Mouse (Mus musculus) heart, embryonic 12.5 days (tissue): Measurements from ENCODE around the gene Nes. TPM values are rescaled to one million over a fixed set of nuclear protein-coding genes. Genes with fewer than 3 reads are reported as not detected.

Source experiments
- ATAC-seq: fragments of 200-750 bp; cut with Nextera tagmentation; 2 replicates; pipeline ENCODE4 v1.8.0; 2017; ENCODE audit warnings: moderate TSS enrichment, moderate library complexity; ENCODE audit not compliant: insufficient number of reproducible peaks, low FRiP score
- H3K27ac ChIP-seq: fragments of 300-500 bp; sonication (generic); 2 replicates; pipeline ENCODE4 v1.5.1; 2016; ENCODE audit warnings: mild to moderate bottlenecking, moderate library complexity; ENCODE audit not compliant: poor library complexity, severe bottlenecking
- H3K27me3 ChIP-seq: fragments of 300-500 bp; sonication (generic); replicated peaks from 2 replicates; pipeline ENCODE4 v1.6.1; 2016; ENCODE audit warnings: mild to moderate bottlenecking, moderate library complexity
- H3K36me3 ChIP-seq: fragments of 300-500 bp; sonication (generic); 2 replicates; pipeline ENCODE4 v1.6.1; 2016; ENCODE audit warnings: mild to moderate bottlenecking, moderate library complexity
- H3K4me1 ChIP-seq: fragments of 300-500 bp; sonication (generic); replicated peaks from 2 replicates; pipeline ENCODE4 v1.6.1; 2016; ENCODE audit warnings: mild to moderate bottlenecking
- H3K4me2 ChIP-seq: fragments of 300-500 bp; sonication (generic); 2 replicates; pipeline ENCODE4 v1.6.1; 2016; ENCODE audit warnings: mild to moderate bottlenecking, moderate library complexity
- H3K4me3 ChIP-seq: fragments of 300-500 bp; sonication (generic); 2 replicates; pipeline ENCODE4 v1.5.1; 2016; ENCODE audit warnings: mild to moderate bottlenecking
- H3K9ac ChIP-seq: fragments of 300-500 bp; sonication (generic); 2 replicates; pipeline ENCODE4 v1.6.1; 2016; ENCODE audit warnings: mild to moderate bottlenecking, moderate library complexity
- H3K9me3 ChIP-seq: fragments of 300-500 bp; sonication (generic); replicated peaks from 2 replicates; pipeline ENCODE4 v1.6.1; 2016; ENCODE audit warnings: mild to moderate bottlenecking, moderate library complexity
- WGBS: fragments of 180-500 bp; shearing (Covaris S2); methylation state at CpG from one replicate; pipeline ENCODE4 v1.1.7; 2016; 5-methylcytosine and 5-hydroxymethylcytosine counted together
- polyA plus RNA-seq: library from polyadenylated mRNA; unstranded; fragments of >200 nt; fragmentation: Nextera tagmentation; extraction: Ambion mirVana; gene quantifications from 2 replicates; pipeline ENCODE4 v1.2.1, GENCODE M21; 2016

The Nes gene
- polyA plus RNA-seq, 1 experiment from 2014 or later: 34.6 TPM

- Histone ChIP-seq H3K9me3 (peaks cover 11% of the 10 kb centered on the region), H3K4me2 (no peak within 1 kb of the TSS), H3K27ac (no peak within 1 kb of the TSS), H3K9ac (no peak within 1 kb of the TSS), H3K27me3 (peaks cover 85% of the 10 kb centered on the region), H3K36me3 (no peaks in the 10 kb centered on the region), H3K4me3 (no peak within 1 kb of the TSS), H3K4me1 (peaks cover 22% of the 10 kb centered on the region)
- WGBS: 42% methylated on average over 5 of the region's 5 CpGs
- no peak for ATAC-seq
Measured at GRCm38 (mm10) chr3:88027434-88028186, 56.7 kb downstream of the Nes start, which contains the start of gene Hapln2. Hapln2 (minus strand) TSS chr3:88027583.

Other genes with a start within 250 kb of the Nes start
- 0.30 and 0.46 TPM in 2 replicates for gene Lrrc71, start 222.5 kb upstream of the Nes start, polyA plus RNA-seq
- gene Ntrk1, start 175.9 kb upstream of the Nes start, polyA plus RNA-seq: 0.26 and 0.30 TPM in 2 replicates
- 0.21 TPM in 1 of 2 replicates, not detected in the other for gene Insrr, start 174.1 kb upstream of the Nes start, polyA plus RNA-seq
- 15.7 and 16.1 TPM in 2 replicates for gene Pear1, start 146.8 kb upstream of the Nes start, polyA plus RNA-seq
- 0.15 TPM in 1 of 2 replicates, not detected in the other for gene Sh2d2a, start 124.3 kb upstream of the Nes start, polyA plus RNA-seq
- 11.2 and 11.5 TPM in 2 replicates for gene Prcc, start 85.5 kb upstream of the Nes start, polyA plus RNA-seq
- gene Hdgf, start 64.8 kb upstream of the Nes start, polyA plus RNA-seq: 175 and 177 TPM in 2 replicates
- gene Mrpl24, start 51.6 kb upstream of the Nes start, polyA plus RNA-seq: 62.9 and 65.2 TPM in 2 replicates
- gene Isg20l2, start 40.8 kb upstream of the Nes start, polyA plus RNA-seq: 36.4 and 38.3 TPM in 2 replicates
- gene Rrnad1, start 40.4 kb upstream of the Nes start, polyA plus RNA-seq: 13.6 and 14.1 TPM in 2 replicates
- 7.3 and 8.0 TPM in 2 replicates for gene Crabp2, start 22.4 kb upstream of the Nes start, polyA plus RNA-seq
- gene Bcan, start 29.2 kb downstream of the Nes start, polyA plus RNA-seq: 0.09 and 0.15 TPM in 2 replicates
- gene Hapln2, start 56.5 kb downstream of the Nes start, polyA plus RNA-seq: 0.08 and 0.17 TPM in 2 replicates
- gene Gpatch4, start 72.0 kb downstream of the Nes start, polyA plus RNA-seq: 19.2 and 19.7 TPM in 2 replicates
- gene Naxe, start 87.4 kb downstream of the Nes start, polyA plus RNA-seq: 137 and 139 TPM in 2 replicates
- gene Ttc24, start 107.2 kb downstream of the Nes start, polyA plus RNA-seq: not detected in 2 replicates
- gene Iqgap3, start 110.9 kb downstream of the Nes start, polyA plus RNA-seq: 32.3 and 36.8 TPM in 2 replicates
- 53.5 and 56.6 TPM in 2 replicates for gene Mef2d, start 171.3 kb downstream of the Nes start, polyA plus RNA-seq